ENCODE assay signal across 8 mouse cellular contexts in genomic region chr4:82538815-82539214, GRCm38 (mm10).
A peak's percentile ranks its signal among the peaks of the same experiment; 100 is the strongest.
DNase-seq lines count a peak whose midpoint lies in the region; ATAC-seq and TF ChIP-seq lines count a peak whose summit lies in the region.

No protein-coding gene starts in this region.

- DNase-seq in lung, postnatal 0 days (ENCODE audit: low spot score) = no peak
- DNase-seq in lung, postnatal 4 days = no peak
- DNase-seq in liver, embryonic 13.5 days = no peak
- DNase-seq in yolk sac, embryonic 10.5 days (ENCODE audit: low spot score) = peak; percentile 9
- no peak for DNase-seq in urinary bladder, postnatal 10 days (ENCODE audit: low spot score)
- DNase-seq in embryo, embryonic 10 days (ENCODE audit: low spot score) = no peak
- DNase-seq in left cerebral cortex, adult 18-20 months (ENCODE audit: low spot score in 2 of 2) = no peak

- no peaks in the 10 kb centered on the region for H3K36me3 ChIP-seq in lung, postnatal 0 days (ENCODE audit: insufficient read depth, low read length)
- H3K36me3 ChIP-seq in heart, embryonic 14.5 days (ENCODE audit: control insufficient read depth, insufficient read depth, low read length) = no peaks in the 10 kb centered on the region
- no peaks in the 10 kb centered on the region for H3K36me3 ChIP-seq in liver, embryonic 13.5 days

- 19% methylated on average over 9 of the region's 9 CpGs for WGBS in lung, postnatal 0 days
- WGBS in heart, embryonic 14.5 days = 12% methylated on average over 9 of the region's 9 CpGs
- WGBS in liver, embryonic 13.5 days (ENCODE audit: insufficient replicate concordance) = 3% methylated on average over 9 of the region's 9 CpGs

- peak overlapping the region; percentile 43 for H3K9ac ChIP-seq in lung, postnatal 0 days (replicated peaks; ENCODE audit: low read depth)
- H3K9ac ChIP-seq in heart, embryonic 14.5 days (ENCODE audit: low read length) = peak overlapping the region; percentile 84
- peak overlapping the region; percentile 9; the same call in 1 of the 2 replicates for H3K9ac ChIP-seq in liver, embryonic 13.5 days

- no peaks in the 10 kb centered on the region; the same call in 1 of the 2 replicates for H3K27me3 ChIP-seq in lung, postnatal 0 days (replicated peaks; ENCODE audit: insufficient read depth, low read length)
- H3K27me3 ChIP-seq in heart, embryonic 14.5 days (ENCODE audit: control insufficient read depth, insufficient read depth, low read length) = no peaks in the 10 kb centered on the region
- H3K27me3 ChIP-seq in liver, embryonic 13.5 days = peaks cover 61% of the 10 kb centered on the region

- peak overlapping the region; percentile 79 for H3K27ac ChIP-seq in lung, postnatal 0 days (ENCODE audit: low read length)
- H3K27ac ChIP-seq in heart, embryonic 14.5 days (replicated peaks in 1 of 2; ENCODE audit: control insufficient read depth in 1 of 2, insufficient read depth in 1 of 2, low read depth in 2 of 2, low read length in 2 of 2) = peak overlapping the region in 1 of 2 experiments; percentile 71; a peak in 1 of 4 replicates
- H3K27ac ChIP-seq in liver, embryonic 13.5 days = no peak overlapping the region

- H3K4me3 ChIP-seq in lung, postnatal 0 days (ENCODE audit: low read depth, low read length) = peak overlapping the region; percentile 45
- H3K4me3 ChIP-seq in heart, embryonic 14.5 days (ENCODE audit: control insufficient read depth in 1 of 2, insufficient read depth in 1 of 2, low read depth in 1 of 2, low read length in 2 of 2) = peak overlapping the region; percentile 50 to 56
- H3K4me3 ChIP-seq in liver, embryonic 13.5 days (replicated peaks) = peak overlapping the region; percentile 21

- TF ChIP-seq EP300 in lung, postnatal 0 days (IDR thresholded peaks at IDR 0.05) = no peak

- H3K4me2 ChIP-seq in lung, postnatal 0 days (replicated peaks; ENCODE audit: low read depth, low read length) = peak overlapping the region; percentile 87
- peak overlapping the region; percentile 98 for H3K4me2 ChIP-seq in heart, embryonic 14.5 days (ENCODE audit: low read length)
- peak overlapping the region; percentile 49 for H3K4me2 ChIP-seq in liver, embryonic 13.5 days

- TF ChIP-seq CTCF in lung, postnatal 0 days (IDR thresholded peaks at IDR 0.05) = no peak

- peaks cover 11% of the 10 kb centered on the region; the same call in 1 of the 2 replicates for H3K4me1 ChIP-seq in lung, postnatal 0 days (ENCODE audit: insufficient read depth, low read depth, low read length)
- H3K4me1 ChIP-seq in heart, embryonic 14.5 days (ENCODE audit: control insufficient read depth in 2 of 2, insufficient read depth in 2 of 2, low read length in 2 of 2) = peaks cover 41 to 70% of the 10 kb centered on the region in 2 experiments
- H3K4me1 ChIP-seq in liver, embryonic 13.5 days (replicated peaks) = 0 out of 2 replicates have a peak, but pooled peaks cover 2% of the 10 kb centered on the region

- no peak for ATAC-seq in lung, postnatal 0 days
- ATAC-seq in heart, embryonic 14.5 days (ENCODE audit: insufficient number of reproducible peaks, insufficient read depth, low FRiP score, low read depth) = no peak
- ATAC-seq in liver, embryonic 13.5 days (ENCODE audit: low read depth) = no peak

- H3K9me3 ChIP-seq in lung, postnatal 0 days (ENCODE audit: low read length) = no peaks in the 10 kb centered on the region
- no peaks in the 10 kb centered on the region for H3K9me3 ChIP-seq in heart, embryonic 14.5 days (ENCODE audit: control insufficient read depth, low read length)
- no peaks in the 10 kb centered on the region for H3K9me3 ChIP-seq in liver, embryonic 13.5 days (replicated peaks)

Comparison
In these comparisons a context has a peak if more than half of its experiments do, and no peak if none do; other contexts are left out.
1. H3K9ac ChIP-seq: peak in every context shown above with its lines; median percentile 84 in heart, embryonic 14.5 days; 43 in lung, postnatal 0 days; 9 in liver, embryonic 13.5 days.